Mouse (Mus musculus): Measurements from ENCODE around the gene Hcn2.
A peak's percentile ranks its signal among the peaks of the same experiment; 100 is the strongest.
"Not testable (repeated sequence)": the region's sequence is repeated elsewhere in the genome, so short reads cannot be mapped to it uniquely, and the experiment has no call there.

The Hcn2 gene

DNA sequence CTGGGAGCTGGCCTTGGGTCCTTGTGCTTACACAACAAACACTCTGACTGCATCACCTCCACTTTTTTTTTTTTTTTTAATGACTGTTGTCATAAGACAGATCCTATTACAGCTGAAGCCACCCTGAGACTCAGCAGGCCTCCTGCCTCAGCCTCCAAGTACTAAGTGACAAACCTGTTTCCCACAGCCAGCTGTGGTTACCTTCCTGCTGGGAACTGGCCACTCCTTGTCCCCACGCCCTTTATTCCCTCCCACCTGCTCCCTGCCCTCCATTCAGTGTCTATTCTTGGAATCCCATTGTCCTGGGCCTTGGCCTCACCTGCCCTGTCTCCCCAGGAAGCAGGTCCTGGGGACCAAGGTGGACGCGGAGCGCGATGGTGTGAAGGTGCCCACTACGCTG is 28.9 kb upstream of the Hcn2 start:
- DNase-seq (ENCODE audit: low spot score): no peak

DNA sequence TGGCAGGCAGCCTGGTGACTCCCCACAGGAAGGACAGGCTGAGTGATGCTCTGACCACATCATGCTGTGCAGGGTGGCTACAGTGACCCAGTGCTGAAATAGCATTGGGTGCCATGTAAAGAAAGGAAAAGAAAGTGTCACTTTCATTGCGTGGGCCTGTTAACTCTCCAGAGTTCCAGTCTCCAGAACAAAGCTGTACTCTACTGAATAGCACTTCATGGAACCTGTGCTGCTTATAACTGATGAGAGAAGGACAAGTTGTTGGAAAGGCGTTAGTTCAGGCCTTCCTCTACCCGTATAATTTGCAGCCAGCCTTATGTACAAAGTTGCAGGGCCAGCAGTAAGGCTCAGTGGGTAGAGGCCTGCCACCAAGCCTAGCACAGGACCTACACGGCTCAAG is 27.7 kb upstream of the Hcn2 start, which contains the start of gene Gzmm:
TSS of gene Gzmm (plus strand) at position 301 of the 400 bp plus-strand sequence.
- DNase-seq (ENCODE audit: low spot score): no peak

DNA sequence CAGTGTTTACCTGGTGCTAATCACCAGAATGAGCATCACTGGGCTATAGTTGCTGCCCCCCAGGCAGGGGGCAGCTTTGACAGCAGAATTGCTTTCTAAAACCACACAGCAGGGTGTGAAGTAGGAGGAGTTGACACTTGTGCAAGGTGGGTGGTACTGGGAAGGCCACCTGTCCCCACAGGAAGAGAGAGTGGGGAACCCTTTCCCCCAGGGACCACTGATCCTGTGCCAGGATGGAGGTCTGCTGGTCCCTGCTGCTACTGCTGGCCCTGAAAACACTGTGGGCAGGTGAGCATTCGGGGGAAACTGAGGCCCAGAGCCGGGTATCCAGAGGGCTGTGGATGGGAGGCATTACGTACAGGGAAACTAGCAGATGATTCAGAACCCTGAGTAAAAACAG is 27.3 kb upstream of the Hcn2 start:
- DNase-seq (ENCODE audit: low spot score): no peak

DNA sequence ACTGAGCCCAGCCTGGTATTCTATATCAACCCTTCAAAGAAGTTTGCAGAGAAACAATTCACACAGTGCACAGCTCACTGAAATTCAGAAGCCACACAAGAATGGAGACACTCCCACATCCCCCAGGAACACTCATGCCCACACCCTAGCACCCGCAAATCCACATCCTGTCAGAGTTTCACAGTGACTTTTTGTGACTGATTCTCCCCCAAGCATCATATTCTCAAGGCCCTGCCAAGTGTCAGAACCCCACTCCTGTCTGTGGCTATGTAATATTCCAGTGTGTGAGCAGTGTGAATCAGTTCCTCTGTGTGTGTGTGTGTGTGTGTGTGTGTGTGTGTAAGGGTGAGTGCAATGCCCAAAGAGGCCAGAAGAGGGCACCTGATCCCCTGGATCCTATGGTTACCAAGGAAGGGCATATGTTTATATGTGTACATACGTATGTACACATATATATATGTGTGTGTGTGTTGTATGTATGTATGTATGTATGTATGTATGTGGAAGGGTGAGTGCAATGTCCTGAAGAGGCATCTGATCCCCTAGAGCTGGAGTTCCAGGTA is 24.4 kb upstream of the Hcn2 start:
- DNase-seq (ENCODE audit: low spot score): no peak

DNA sequence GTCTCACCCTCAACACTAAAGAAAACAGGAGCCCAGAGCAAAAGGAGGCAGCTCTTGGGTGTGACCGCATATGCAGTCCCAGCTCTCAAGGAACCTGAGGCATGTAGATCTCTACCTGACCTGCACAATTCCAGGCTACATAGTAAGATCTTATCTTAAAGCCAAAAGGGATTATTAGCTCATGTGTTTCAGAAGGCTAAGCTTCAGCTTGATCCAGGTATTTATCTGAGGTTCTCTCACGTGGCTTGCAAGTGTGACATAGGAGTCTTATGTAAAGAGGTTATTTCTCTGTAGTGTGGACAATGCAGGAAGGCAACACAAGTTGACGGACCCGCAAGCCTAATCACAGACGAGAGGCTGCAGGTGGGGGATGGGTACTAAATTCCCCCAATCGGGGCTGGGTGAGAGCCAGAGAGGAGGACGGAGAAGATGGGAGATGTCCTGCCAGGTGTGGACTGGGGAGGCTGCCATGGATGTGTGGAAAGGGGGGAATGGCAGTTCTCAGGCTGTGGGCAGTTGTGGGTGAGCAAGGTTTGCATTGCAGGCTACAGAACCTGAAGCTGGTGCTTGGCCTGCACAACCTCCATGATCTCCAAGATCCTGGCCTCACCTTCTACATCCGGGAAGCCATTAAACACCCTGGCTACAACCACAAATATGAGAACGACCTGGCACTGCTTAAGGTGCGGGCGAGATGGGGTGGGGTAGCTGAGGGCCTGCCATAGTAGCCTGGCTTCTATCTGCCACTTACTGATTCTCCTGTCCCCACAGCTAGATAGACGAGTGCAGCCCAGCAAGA is 22.7 kb upstream of the Hcn2 start:
- no peak for DNase-seq (ENCODE audit: low spot score)

DNA sequence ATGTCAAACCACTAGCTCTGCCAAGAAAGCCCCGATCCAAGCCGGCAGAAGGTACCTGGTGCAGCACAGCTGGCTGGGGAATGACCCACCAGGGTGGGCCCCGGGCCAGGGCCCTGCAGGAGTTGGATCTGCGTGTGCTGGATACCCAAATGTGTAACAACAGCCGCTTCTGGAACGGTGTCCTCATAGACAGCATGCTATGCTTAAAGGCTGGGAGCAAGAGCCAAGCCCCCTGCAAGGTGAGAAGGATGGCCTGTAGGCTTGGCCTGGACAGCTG is 22.1 kb upstream of the Hcn2 start:
- DNase-seq (ENCODE audit: low spot score): no peak

DNA sequence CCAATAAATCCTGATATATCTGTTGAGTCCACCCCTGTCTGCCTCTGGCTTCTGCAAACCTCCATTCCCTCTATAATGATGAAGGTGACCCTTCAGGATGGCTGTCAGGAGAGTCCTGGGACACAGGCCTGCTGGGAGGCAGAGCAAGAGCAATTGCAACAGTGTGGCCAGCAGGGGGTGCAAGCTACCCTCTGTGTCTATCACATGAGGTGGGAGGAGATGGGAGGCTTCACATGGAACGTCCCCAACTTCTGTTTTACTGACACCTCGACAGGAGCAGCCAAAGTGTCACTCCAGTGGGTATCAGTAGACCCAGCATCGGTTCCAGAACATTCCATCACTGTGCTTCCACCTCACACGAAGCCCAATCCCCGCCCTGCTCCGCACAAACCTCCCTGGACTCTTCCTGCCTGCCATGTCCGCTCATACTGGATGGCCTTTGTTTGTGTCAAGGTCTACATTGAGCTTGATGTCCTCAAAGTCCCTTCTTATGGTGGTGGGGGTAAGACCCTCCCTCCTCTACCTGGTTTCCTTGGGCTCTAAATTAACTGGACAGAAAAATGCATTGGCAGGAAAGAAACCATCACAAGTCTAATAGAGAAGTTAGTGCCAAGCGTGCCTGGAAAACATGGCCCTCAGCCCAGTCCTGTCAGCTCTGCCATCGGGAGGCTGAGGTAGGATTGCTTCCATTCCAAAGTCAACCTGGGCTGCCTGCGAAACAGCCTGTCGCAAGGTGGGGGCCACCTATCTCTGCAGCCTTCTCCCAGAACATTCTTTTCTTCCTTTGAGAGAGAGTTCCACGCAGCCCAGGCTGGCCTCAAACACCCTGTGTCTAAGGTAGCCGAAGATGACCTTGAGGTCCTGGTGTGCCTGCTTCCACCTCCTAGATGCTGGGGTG is 21.0 kb upstream of the Hcn2 start:
- peak; percentile 69 for DNase-seq (ENCODE audit: low spot score)

DNA sequence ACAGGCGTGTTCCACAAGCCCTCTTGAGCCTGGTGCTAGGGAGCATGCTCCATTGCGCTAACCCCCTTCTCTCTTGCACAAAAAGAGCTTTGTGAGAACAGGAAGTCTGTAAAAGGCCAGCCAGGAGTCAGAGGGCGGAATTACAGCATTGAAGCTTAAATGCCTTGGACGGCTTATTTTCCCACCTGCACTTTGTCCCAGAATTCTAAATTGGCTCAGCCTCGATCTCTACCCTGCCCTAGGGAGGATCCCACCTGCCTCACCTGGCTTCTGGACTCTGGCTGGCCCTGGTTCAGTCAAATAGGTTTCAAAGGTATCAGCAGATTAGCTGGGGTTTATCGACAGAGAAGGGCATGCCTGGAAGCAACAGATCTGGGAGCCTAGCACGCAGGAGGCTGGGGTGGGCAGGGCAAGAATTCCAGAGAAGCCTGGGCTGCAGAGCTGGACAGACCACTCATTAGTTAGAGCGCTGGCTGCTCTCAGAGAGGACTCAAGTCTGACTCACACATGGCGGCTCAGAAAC is 20.2 kb upstream of the Hcn2 start:
- DNase-seq (ENCODE audit: low spot score): peak; percentile 46

DNA sequence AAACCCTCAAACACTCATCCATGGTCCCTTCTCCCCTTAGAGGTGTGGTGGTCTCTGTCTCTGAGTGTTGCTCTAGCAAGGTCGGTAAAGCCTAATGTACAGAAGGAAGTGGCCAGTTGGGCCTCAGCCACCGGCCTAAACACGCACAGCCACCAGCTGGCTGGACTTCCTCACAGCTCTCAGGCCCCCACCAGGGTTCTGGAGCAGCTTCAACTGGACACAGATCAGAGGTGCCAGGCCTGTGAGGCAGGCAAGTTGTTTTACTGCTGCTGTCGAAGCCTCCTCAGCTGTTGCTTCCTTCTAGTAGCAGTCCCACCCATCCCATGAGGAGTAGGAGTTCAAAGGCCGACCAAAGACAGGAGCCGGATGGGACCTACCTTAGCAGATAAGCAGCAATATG is 18.5 kb upstream of the Hcn2 start:
- DNase-seq (ENCODE audit: low spot score): no peak

DNA sequence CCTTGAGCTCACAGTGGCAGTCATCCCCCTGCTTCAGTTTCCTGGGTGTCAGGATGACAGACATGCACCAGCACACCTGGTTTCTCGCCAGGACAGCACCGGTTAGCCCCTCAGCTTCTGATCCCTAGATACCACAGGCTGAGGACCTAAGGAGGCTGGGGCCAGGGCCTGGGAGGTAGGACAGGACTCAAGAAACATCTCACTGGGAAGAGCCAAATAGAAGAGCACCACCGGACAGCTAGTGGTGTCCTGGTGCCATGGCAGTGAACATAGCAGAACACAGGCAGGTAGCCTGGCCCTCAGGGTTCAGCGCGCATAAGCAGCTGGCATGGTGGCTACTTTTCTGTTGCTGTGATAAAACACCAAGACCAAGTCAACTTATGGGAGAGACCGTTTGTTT is 18.0 kb upstream of the Hcn2 start:
- no peak for DNase-seq (ENCODE audit: low spot score)

DNA sequence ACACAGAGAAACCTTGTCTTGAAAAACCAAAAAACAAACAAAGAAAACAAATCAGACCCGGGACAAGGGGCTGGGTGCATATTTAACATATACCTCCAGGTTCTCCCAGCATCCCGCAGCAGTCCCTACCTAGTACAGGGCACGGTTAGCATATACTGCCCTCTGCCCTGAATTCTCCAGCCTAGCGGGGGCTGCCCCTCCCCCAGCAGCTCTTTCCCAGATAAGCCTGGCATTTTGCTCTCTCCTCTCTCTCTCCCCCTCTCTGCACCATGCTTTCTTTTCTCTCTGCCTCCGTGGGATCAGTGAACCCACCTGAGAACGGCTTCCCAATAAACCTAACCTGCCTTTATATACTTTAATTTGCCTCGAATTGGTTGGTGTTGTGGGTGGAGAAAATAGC is 15.8 kb upstream of the Hcn2 start:
- DNase-seq (ENCODE audit: low spot score): no peak

DNA sequence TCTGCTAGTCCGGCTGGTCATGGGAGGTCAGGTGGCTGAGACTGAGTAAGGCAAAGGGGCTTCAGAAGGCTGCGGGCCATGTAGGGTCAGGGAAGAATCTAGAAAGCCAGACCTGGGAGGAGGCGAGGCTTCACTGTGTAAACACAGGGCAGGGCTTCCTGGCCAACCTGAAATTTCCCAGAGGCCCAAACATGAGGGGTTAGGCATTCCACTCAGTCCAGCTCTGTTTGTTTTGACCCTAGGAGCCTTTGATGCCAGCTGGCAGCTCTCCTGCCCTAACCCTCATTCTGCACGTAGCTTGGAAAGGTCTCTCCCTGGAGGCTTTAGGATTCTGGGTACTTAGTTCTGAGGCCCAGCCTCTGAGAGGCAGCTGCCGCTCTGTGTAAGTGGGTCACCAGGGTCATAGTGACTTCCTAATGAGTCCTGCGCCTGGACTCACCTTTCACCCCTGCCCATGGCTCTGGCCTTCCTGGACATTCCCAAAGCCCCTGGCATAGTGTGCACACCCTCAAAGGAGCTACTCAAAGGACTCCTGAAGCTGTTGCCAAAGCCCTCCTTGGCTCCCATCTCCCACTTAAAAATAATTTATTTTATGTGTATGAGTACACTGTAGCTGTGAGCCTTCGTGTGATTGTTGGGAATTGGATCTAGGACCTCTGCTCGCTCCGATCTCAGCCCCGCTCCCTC is 14.8 kb upstream of the Hcn2 start:
- peak; percentile 50 for DNase-seq (ENCODE audit: low spot score)

DNA sequence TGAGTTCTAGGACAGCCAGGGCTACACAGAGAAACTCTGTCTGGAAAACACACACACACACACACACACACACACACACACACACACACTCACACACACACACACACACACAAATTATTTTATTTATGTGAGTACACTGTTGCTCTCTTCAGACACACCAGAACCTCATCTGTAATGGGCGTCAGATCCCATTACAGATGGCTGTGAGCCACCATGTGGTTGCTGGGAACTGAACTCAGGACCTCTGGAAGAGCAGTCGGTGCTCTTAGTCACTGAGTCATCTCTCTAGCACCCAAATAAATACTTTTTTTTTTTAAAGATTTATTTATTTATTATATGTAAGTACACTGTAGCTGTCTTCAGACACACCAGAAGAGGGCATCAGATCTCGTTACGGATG is 13.5 kb upstream of the Hcn2 start:
- not testable (repeated sequence) for DNase-seq (ENCODE audit: low spot score)

DNA sequence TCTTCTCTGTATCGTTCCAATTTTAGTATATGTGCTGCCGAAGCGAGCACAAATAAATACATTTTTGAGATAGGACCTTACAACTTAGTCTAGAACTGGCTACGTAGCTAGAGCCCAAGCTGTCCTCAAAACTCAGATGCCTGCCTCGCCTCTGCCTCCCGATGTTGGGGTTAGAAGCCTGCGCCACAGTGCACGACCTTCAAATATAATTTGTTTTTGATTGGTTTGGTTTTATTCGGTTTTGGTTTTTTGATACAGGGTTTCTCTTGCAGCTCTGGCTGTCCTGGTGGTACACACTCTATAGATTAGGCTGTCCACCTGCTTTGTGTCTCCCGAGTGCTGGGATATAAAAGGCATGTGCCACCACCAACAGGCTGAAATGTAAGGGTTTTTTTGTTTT is 12.9 kb upstream of the Hcn2 start:
- no peak for DNase-seq (ENCODE audit: low spot score)

DNA sequence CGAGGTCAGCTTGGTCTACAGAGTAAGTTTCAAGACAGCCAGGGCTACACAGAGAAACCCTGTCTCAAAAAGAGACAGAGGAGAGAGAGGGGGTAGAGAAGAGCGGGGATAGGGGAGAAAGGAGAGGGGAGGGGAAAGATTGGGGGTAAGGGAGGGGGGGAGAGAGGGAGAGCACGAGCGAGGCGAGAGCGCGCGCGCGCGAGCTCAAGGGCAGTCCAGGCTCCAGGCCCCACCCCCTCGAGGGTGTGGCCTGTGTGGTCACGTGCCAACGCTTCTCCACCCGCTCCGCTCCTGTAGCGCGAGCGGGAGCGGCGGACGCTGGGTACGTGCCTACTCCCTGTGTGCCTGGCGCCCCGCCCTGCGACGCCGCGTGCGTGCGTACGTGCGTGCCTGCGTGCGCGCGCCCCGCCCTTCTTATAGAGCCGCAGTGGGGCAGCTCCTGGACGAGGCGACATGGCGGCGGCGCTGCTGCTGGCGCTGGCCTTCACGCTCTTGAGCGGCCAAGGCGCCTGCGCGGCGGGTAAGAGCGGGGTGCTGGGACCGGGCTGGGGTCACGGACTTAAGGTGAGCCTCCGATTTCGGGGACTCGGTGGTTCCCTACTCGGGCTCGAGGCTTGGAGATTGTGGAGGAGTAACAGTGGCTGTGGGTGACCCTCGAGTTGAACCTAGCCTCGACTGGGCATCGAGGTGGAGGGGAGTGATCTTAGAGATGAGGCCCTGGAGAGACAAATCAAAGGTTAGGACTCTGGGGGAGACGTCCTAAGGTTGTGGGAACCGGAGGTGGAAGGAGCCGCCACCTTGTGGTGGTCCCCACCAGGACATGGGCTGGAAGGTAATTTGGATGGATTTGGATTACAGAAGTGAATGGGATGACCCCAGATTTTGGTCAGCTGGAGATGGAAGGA is 12.1 kb upstream of the Hcn2 start, which contains the start of gene Bsg:
TSS of gene Bsg (plus strand) at position 427 of the 905 bp plus-strand sequence.
- DNase-seq (ENCODE audit: low spot score): peak; percentile 97

DNA sequence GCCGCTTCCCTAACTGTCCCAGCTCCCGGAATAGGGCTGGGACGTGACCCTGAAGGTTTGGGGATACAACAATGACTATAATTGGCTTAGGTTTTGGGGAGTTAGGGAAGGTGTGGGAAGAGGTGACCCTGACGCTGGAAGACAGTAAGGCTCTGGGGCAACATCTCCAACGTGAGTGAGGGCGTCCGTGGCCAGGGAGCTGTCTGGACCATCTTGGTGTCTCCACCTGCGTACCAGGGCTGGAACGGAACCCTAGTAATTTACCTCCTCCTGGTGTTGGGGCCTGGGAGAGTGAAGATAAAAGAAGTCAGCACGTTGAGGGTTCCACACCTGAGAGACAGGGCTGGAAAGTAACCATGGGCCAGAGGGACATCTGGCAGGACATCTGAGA is 11.5 kb upstream of the Hcn2 start:
- DNase-seq (ENCODE audit: low spot score): no peak

DNA sequence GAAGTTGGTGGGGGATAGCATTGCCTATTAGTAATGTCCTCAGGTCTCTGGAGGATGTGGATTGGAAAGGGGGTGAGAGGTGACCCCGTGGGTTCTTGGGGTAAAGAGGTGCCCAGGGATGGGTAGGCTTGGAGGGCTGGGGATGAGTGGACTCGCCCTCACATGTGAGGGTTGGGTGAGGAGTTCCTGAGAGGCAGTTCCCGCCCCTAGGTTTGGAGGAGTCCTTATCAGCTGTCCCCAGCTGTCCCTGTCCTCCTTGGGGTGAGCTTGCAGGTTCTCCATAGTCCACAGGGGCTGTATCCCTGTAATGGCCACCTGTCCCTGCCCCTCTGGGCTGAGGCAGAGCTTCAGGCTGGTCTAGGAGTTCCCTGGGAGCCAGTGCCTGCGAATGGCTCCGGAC is 10.5 kb upstream of the Hcn2 start:
- DNase-seq (ENCODE audit: low spot score): no peak

DNA sequence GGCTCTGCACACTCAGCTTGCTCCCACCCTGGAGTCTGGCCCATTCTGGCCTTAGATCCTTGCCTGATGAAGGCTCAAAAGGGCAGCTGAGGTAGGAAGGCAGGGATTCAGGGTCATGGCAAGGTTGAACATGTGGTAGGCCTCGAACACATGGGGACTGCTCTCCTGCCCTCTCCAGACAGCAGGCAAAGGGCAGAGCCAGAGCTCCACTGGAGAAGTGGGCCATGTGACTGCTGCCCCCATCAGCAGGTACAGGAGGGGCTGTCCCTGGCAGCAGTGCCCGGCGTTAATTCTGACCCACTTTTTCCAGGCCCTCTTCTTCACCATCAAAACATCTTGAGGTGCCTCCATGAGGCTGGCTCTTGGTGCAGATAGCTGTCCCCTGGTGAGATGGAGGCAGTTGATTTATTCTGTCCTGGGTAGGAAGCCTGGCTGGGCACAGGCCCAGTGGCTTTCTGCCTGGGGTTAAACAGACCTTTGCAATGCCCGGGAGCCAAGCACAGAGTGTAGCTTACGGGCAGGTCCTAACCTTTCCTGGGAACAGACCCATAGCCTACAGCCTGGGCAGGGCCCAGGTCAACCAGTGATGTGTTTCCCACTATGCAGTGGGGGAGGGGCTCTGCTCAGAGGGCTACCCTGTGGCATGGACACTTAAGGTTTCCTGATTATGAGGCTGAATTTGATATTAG is 9.9 kb upstream of the Hcn2 start:
- DNase-seq (ENCODE audit: low spot score): peak; percentile 64

DNA sequence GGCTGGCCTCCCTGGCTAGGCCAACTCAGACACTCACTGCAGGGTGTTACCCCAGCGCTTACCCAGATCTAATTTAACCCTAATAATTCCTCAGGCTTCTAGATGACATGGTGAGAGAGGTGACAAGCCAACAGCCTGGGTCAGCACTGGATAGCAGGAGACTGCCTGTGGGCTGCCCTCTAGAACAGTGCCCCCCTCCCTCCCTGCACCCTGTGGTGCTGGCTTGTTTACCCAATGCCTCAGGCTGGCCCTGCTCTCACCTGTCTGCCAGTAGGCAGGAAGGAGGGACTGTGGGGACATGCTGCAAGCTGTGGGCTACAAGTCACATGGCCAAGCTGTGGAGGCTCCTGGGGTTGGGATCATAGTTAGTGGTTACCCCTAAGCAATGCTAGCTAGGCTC is 9.3 kb upstream of the Hcn2 start:
- no peak for DNase-seq (ENCODE audit: low spot score)

DNA sequence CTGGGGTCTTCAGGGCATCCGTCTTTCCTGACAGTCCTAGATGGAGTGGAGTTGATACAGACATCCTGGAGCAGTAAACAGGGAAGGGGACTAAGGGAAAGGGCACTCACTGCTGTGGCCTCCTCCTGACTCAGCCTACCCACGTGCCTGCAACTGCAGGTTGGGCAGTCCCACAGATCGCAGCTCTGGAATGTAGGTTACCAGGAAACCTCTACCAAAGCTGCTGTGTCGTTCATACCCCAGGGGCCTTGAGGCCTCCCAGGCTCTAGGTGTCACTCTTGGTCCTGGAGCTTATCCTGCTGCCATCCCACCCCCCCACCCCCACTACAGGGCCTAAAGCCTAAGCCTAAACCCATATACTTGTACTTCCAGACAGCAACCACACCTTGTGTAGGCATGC is 8.7 kb upstream of the Hcn2 start:
- no peak for DNase-seq (ENCODE audit: low spot score)

DNA sequence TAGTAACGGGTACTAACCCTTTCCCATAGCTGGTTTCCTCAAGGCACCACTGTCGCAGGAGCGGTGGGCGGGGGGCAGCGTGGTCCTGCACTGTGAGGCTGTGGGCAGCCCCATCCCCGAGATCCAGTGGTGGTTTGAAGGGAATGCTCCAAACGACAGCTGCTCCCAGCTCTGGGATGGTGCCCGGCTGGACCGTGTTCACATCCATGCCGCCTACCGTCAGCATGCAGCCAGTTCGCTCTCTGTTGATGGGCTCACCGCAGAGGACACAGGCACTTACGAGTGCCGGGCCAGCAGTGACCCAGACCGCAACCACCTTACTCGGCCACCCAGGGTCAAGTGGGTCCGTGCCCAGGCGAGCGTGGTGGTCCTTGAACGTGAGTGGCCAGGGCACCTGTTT is 7.8 kb upstream of the Hcn2 start:
- no peak for DNase-seq (ENCODE audit: low spot score)

Measured in adipocyte (in vitro differentiated cells).